Mouse (Mus musculus): ENCODE measurements at regions not wholly inside any gene's neighbourhood (a gene's known extent, or its start where the extent isn't known, plus 50 kb on each side); places are given as distances from the start of the nearest gene placed in this dataset.

DNA sequence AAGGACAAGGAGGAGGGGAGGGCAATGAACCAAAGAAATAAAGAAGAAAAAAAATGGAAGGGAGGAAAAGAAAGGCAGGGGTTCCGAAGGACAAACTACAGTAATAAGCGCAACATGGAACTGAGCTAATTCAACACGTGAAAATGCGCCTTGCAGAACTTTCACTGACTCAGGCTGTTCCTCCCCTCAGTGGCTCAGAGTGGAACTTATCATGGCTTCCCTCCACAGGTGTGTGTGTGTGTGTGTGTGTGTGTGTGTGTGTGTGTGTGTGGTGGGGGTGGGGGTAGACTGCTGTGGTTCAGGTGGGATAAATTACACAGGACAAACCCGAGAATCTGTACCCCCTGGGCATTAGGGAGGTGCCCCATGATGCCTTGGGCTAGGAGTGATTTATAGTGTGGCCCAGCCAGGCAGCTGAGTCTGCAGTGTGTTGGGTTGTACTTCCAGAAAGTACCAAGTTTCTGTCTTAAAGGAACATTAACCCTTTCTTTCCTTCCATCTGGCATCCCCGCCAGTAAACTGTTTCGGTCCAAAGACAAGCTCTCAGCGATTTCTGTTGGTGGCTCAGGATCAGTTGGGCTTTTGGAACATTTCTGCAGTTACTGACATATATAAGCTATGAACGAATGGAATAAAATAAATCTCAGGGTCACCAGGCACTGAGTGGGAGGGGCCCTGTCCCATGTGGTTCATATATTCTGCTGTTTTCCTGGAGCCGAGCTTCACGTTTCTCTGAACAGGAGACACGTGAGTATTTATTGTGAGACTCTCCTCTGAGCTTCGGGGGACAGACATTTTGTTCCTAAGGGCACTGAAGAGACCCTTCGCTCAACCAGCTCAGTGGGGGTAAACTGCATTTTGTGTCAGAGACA, 71.1 kb upstream of the Lnx1 start:
- DNase-seq (ENCODE audit: low spot score in 2 of 2): no peak

DNA sequence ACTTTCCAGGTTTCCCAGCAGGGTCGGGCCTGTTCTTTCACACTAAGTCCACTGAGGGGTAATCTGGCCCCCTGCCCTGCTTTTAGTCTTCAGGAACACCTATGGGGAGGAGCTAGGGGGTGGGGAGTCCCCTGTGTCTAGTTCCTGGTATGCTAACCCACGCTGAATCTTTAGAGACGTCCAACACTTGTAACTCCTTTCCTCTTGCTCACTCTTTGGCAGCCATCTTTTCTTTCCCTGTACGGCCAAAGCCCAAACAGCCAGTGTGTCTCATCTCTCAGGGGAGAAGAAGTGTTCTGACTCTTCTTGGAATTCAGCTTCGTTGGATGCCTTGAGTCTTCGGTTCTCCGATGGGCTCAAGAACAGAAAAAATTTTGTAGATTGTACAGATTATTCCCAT, 68.4 kb upstream of the Lnx1 start:
- no peak for DNase-seq (ENCODE audit: low spot score in 2 of 2)

DNA sequence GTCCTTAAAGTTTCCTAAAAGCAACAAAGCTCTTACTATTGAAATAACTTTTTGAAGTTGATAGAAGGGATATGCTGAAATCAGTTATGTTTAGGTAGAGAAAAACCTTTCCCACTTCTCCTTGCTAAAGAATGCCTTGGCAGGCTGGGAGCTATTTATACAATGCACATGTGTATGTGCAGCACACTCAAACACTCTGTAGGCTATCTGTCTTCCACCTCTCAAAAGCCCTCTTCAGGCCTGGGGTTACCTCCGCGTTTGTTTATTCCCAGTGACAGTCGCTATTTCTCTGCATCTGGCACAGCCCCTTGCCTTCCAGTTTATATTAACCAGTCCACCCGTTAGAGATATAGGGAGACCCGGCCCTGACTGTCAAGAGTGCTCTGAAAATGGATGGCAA, 66.3 kb upstream of the Lnx1 start:
- no peak for DNase-seq (ENCODE audit: low spot score in 2 of 2)

- no peak for DNase-seq (ENCODE audit: low spot score in 2 of 2)
These were observed 65.3 kb upstream of the Lnx1 start for GRCm38 (mm10) chr5:74767993-74768392.

GRCm38 (mm10) chr5:74766211-74766610, 63.5 kb upstream of the Lnx1 start:
- no peak for DNase-seq (ENCODE audit: low spot score in 2 of 2)

- DNase-seq (ENCODE audit: low spot score in 2 of 2): no peak
These were observed 62.5 kb upstream of the Lnx1 start for GRCm38 (mm10) chr5:74765061-74765767.

DNA sequence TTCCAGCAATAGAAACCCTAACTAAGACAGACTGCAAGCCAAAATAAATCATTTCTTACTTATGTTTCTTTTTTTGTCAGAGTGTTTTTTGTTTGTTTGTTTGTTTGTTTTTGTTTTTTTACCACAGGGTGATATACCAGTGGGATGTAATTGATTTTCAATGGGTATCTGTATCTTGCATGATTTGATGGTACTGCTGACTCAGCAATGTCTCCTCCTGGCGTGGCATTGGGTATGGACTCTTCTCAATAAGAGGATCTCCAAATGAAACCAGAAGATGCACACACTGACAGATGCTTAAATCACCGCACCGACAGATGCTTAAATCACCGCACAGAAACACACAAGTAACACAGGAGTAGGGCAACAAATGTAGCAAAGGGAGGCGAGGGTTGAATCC, 54.8 kb upstream of the Lnx1 start:
- no peak for DNase-seq (ENCODE audit: low spot score in 2 of 2)

DNA sequence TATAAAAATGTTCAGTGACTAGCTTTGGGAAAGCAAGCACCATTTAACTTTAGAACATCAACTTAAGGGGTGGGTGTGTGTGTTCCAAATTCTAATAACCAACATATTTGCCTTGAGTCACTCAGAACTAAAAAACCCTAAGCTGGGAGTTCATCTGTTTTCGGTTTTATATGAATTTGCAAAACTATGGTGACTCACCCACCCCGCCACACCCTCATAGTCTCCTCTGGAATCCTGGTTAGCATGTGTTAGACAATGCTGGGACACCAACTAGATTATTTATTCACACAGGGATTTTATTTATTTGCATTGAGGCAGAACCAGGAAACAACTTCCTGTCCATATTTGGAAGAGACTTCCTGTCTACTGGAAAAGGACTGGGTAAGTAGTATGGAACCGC, 50.2 kb upstream of the Lnx1 start:
- DNase-seq (ENCODE audit: low spot score in 2 of 2): no peak
